Mouse (Mus musculus) stomach, embryonic 14.5 days (tissue): Measurements from ENCODE around the gene Dnajc9. TPM values are rescaled to one million over a fixed set of nuclear protein-coding genes. Genes with fewer than 3 reads are reported as not detected.

Experiments
- ATAC-seq: fragments of 200-750 bp; cut with Nextera tagmentation; 2 replicates; pipeline ENCODE4 v1.8.0; 2017; ENCODE audit warnings: low read depth, moderate TSS enrichment; ENCODE audit not compliant: insufficient number of reproducible peaks, insufficient read depth, low FRiP score
- H3K27ac ChIP-seq: fragments of 300-500 bp; sonication (generic); 2 replicates; pipeline ENCODE4 v1.5.1; 2014; ENCODE audit warnings: mild to moderate bottlenecking, low read length, moderate library complexity, mixed read lengths
- H3K27me3 ChIP-seq: fragments of 300-500 bp; sonication (generic); 2 replicates; pipeline ENCODE4 v1.6.1; 2014; ENCODE audit warnings: low read length, control low read depth, mixed read lengths; ENCODE audit not compliant: control insufficient read depth, insufficient read depth
- H3K36me3 ChIP-seq: fragments of 300-500 bp; sonication (generic); 2 replicates; pipeline ENCODE4 v1.6.1; 2014; ENCODE audit warnings: mild to moderate bottlenecking, control low read depth, low read length, moderate library complexity, mixed read lengths; ENCODE audit not compliant: control insufficient read depth, insufficient read depth
- H3K4me1 ChIP-seq: fragments of 300-500 bp; sonication (generic); 2 replicates; pipeline ENCODE4 v1.6.1; 2014; ENCODE audit warnings: low read length, control low read depth, mixed read lengths; ENCODE audit not compliant: control insufficient read depth, insufficient read depth
- H3K4me2 ChIP-seq: fragments of 300-500 bp; sonication (generic); replicated peaks from 2 replicates; pipeline ENCODE4 v1.6.1; 2014; ENCODE audit warnings: low read depth, low read length, control low read depth
- H3K4me3 ChIP-seq: fragments of 300-500 bp; sonication (generic); 2 replicates; pipeline ENCODE4 v1.5.1; 2014; ENCODE audit warnings: low read depth, low read length, control low read depth
- H3K9ac ChIP-seq: fragments of 300-500 bp; sonication (generic); replicated peaks from 2 replicates; pipeline ENCODE4 v1.6.1; 2014; ENCODE audit warnings: low read depth, mild to moderate bottlenecking, control low read depth, low read length, moderate library complexity, mixed read lengths
- H3K9me3 ChIP-seq: fragments of 300-500 bp; sonication (generic); 2 replicates; pipeline ENCODE4 v1.6.1; 2016; ENCODE audit warnings: low read depth, low read length, control low read depth; ENCODE audit not compliant: control insufficient read depth
- WGBS: fragments of 180-500 bp; shearing (Covaris S2); extraction: QIAGEN DNeasy Blood & Tissue Kit; methylation state at CpG from one replicate; pipeline ENCODE4 v1.1.7; 2014; 5-methylcytosine and 5-hydroxymethylcytosine counted together
- polyA plus RNA-seq: library from polyadenylated mRNA; unstranded; fragments of >200 nt; fragmentation: Nextera tagmentation; extraction: Ambion mirVana; gene quantifications from 2 replicates; pipeline ENCODE4 v1.2.1, GENCODE M21; 2014

The Dnajc9 gene
- polyA plus RNA-seq, 1 experiment from 2014 or later: 95.9 TPM

GRCm38 (mm10) chr14:20398864-20399263 lies 10.2 kb upstream of the Dnajc9 start:
- Histone ChIP-seq H3K9ac (no peak overlapping the region), H3K4me2 (no peak overlapping the region), H3K4me3 (no peak overlapping the region), H3K27ac (no peak overlapping the region), H3K9me3 (no peaks in the 10 kb centered on the region), H3K27me3 (no peaks in the 10 kb centered on the region), H3K36me3 (no peaks in the 10 kb centered on the region), H3K4me1 (no peaks in the 10 kb centered on the region)
- no peak for ATAC-seq
- WGBS: 37% methylated on average over 4 of the region's 4 CpGs

- Histone ChIP-seq H3K9me3 (no peaks in the 10 kb centered on the region), H3K4me3 (no peak overlapping the region), H3K4me1 (0 out of 2 replicates have a peak, but pooled peaks cover 2% of the 10 kb centered on the region), H3K27ac (no peak overlapping the region), H3K4me2 (no peak overlapping the region), H3K27me3 (no peaks in the 10 kb centered on the region), H3K9ac (no peak overlapping the region), H3K36me3 (no peaks in the 10 kb centered on the region)
- ATAC-seq: no peak
- 86% methylated on average over 9 of the region's 9 CpGs for WGBS
Observed at GRCm38 (mm10) chr14:20397220-20397619, 8.5 kb upstream of the Dnajc9 start.

- Histone ChIP-seq H3K9ac (peak within 1 kb of the TSS; percentile 84), H3K4me2 (peak within 1 kb of the TSS; percentile 57), H3K4me3 (peak within 1 kb of the TSS; percentile 74), H3K4me1 (peaks cover 3% of the 10 kb centered on the region; the same call in 1 of the 2 replicates), H3K27ac (peak within 1 kb of the TSS; percentile 83), H3K36me3 (peaks cover 8% of the 10 kb centered on the region; the same call in 1 of the 2 replicates), H3K9me3 (no peaks in the 10 kb centered on the region), H3K27me3 (no peaks in the 10 kb centered on the region)
- ATAC-seq: peak; percentile 94
- WGBS: under 1% methylated on average over 68 of the region's 68 CpGs
Observed at GRCm38 (mm10) chr14:20393205-20393913, 4.6 kb upstream of the Dnajc9 start, which contains the start of gene Mrps16. Gene Mrps16, minus strand, starts transcription at chr14:20393634.

GRCm38 (mm10) chr14:20392326-20392725 lies 3.6 kb upstream of the Dnajc9 start:
- Histone ChIP-seq H3K9me3 (no peaks in the 10 kb centered on the region), H3K27me3 (no peaks in the 10 kb centered on the region), H3K4me2 (peak overlapping the region; percentile 57; the same call in 1 of the 2 replicates), H3K4me1 (peaks cover 9% of the 10 kb centered on the region), H3K9ac (no peak overlapping the region), H3K36me3 (peaks cover 8% of the 10 kb centered on the region; the same call in 1 of the 2 replicates), H3K4me3 (0 out of 2 replicates have a peak overlapping the region, but pooled peaks have one; percentile 74), H3K27ac (no peak overlapping the region)
- WGBS: 88% methylated on average over 3 of the region's 4 CpGs
- no peak for ATAC-seq

- WGBS: 87% methylated on average over 8 of the region's 8 CpGs
Observed at GRCm38 (mm10) chr14:20389446-20390079, 853 bp upstream of the Dnajc9 start.

GRCm38 (mm10) chr14:20379753-20380430 lies 8.8 kb downstream of the Dnajc9 start:
- 92% methylated on average over 9 of the region's 9 CpGs for WGBS

More at GRCm38 (mm10) chr14:20389446-20390079, 853 bp upstream of the Dnajc9 start:
- no peak overlapping the region for H3K27ac ChIP-seq
- H3K9me3 ChIP-seq: no peaks in the 10 kb centered on the region
- ATAC-seq: no peak
- peaks cover 15% of the 10 kb centered on the region; the same call in 1 of the 2 replicates for H3K36me3 ChIP-seq
- no peaks in the 10 kb centered on the region for H3K27me3 ChIP-seq
- H3K4me1 ChIP-seq: peaks cover 20% of the 10 kb centered on the region
- H3K9ac ChIP-seq: 0 out of 2 replicates have a peak overlapping the region, but pooled peaks have one; percentile 67
- H3K4me2 ChIP-seq: peak overlapping the region; percentile 68
- peak overlapping the region; percentile 74; the same call in 1 of the 2 replicates for H3K4me3 ChIP-seq

GRCm38 (mm10) chr14:20379087-20379640 lies 9.5 kb downstream of the Dnajc9 start:
- no peak for ATAC-seq

More at GRCm38 (mm10) chr14:20379753-20380430, 8.8 kb downstream of the Dnajc9 start:
- no peak overlapping the region for H3K4me2 ChIP-seq
- no peak overlapping the region for H3K27ac ChIP-seq
- no peak overlapping the region for H3K9ac ChIP-seq
- no peaks in the 10 kb centered on the region for H3K4me1 ChIP-seq
- peaks cover 39% of the 10 kb centered on the region for H3K36me3 ChIP-seq
- no peaks in the 10 kb centered on the region for H3K27me3 ChIP-seq
- no peaks in the 10 kb centered on the region for H3K9me3 ChIP-seq
- H3K4me3 ChIP-seq: no peak overlapping the region
- ATAC-seq: no peak

More at GRCm38 (mm10) chr14:20379087-20379640, 9.5 kb downstream of the Dnajc9 start:
- peaks cover 36% of the 10 kb centered on the region for H3K36me3 ChIP-seq
- WGBS: 75% methylated on average over 5 of the region's 5 CpGs
- H3K27ac ChIP-seq: no peak overlapping the region
- no peaks in the 10 kb centered on the region for H3K9me3 ChIP-seq
- H3K27me3 ChIP-seq: no peaks in the 10 kb centered on the region
- no peaks in the 10 kb centered on the region for H3K4me1 ChIP-seq
- no peak overlapping the region for H3K9ac ChIP-seq
- H3K4me3 ChIP-seq: no peak overlapping the region
- H3K4me2 ChIP-seq: no peak overlapping the region
